Mouse (Mus musculus): ENCODE measurements around the gene Cpa2.

Gene Cpa2

DNA sequence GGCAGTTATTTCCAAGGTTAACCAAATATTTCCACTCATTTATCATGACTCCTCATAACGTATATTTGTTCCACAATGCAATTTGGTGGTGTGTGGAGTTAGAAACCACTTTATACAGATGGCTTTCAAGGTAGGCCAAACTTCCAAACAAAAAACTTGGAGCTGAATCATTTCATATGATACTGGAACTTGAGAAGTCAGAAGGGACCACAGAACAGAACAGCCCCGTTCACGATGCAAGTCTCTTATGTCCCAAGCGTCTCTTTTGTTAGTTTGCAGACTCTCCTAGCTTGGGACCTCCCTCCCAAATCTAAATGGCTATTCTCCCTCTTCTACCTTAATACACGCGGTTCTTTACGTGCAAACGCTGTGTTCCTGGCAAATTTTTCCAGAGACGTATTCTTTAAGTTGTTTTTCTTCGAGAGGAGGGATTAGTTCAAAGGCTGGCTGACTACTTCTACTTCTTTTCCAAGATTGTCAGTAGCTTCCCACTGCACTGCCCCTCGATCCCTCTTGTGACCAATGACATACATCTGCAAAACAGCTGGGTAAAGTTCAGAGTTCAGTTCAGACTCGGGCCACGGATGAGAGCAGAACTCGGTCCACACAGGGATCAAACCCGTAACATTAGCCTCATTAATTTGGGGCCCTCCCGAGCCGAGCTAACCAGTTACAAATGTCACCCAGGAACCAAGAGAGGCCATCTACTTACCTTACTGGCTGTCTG lies 35.3 kb downstream of the Cpa2 start:
- DNase-seq (ENCODE audit: extremely low spot score, low read depth, low spot score): no peak

DNA sequence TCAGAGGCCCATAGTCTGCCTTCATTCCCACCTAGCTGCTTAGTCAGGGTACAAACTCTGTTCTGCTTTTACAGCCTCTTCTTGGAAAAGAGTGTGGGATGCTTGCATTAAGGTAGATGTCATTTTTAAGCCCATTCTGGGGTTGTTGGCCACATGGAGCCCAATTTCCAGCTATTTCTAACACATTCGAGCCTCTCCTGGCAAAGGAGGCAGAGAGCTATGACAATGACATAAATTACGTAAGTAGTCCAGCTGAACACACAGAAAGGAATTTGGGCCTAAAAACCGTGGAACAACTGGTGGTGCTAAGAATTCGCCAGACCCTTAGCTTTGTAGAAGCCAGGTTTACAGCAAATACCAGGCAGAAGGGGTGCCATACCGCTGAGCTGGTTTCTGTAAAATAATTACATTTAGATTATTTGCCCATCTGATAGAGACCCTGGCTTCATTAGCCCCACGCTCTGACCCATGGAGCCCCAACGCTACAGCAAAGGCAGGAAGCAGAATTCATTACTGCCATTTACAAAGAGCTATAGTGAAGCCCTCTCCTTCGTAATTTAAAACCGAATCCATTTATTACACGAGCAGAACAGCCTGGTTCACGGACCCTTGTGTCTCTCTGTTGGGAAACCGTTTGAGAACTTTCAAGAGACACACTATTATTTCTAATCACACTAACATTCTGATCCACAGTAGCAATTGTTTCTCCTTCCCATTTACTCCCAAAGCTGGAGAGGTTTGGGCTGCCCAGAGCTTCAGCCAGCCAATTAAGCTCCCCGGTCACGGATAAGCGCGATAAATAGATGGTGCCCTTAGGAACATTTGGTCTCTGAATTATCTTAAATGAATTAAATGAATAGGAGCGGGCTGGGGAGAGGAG lies 38.8 kb downstream of the Cpa2 start:
- DNase-seq (ENCODE audit: extremely low spot score, low read depth, low spot score): no peak

DNA sequence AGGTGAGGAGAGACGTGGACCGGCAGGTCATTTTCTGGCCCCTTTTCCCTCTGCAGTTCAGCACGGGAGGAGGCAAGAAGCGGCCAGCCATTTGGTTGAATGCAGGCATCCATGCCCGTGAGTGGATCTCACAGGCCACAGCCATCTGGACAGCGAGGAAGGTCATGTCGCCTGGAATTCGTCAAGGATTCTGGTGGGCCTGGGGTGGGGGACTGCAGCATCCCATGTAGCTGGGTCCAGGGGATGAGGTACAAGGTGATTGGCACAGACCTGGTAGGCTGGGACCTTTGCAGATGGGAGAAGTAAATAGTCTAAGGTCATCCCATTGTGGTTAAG lies 39.4 kb downstream of the Cpa2 start:
- no peak for DNase-seq (ENCODE audit: extremely low spot score, low read depth, low spot score)

DNA sequence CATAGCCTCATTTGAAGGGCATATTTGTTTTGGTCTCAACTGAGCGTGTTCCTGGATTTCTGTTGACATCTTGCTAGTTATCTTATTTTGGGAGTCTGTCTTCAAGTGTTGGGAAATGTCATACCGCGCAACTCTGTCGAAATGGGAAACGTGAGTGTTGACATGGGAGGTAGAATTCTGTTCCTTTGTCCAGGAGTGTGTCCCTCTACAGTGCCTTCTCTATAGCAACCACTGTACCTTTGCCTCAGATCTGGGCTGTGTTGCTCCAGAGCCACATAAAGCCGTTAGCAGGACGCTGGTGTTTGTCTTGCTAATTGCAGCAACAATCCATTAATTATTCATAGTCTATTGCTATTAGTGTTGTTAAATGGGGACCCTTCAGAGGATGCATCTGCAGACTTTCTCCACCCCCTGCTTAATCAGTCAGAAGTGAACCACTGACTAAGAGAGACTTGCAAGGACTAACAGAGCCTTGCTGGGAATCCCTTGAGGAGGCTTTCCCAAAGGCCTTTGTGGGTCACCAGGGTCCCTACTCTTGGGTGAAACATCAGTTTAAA lies 45.6 kb downstream of the Cpa2 start:
- no peak for DNase-seq (ENCODE audit: extremely low spot score, low read depth, low spot score)

DNA sequence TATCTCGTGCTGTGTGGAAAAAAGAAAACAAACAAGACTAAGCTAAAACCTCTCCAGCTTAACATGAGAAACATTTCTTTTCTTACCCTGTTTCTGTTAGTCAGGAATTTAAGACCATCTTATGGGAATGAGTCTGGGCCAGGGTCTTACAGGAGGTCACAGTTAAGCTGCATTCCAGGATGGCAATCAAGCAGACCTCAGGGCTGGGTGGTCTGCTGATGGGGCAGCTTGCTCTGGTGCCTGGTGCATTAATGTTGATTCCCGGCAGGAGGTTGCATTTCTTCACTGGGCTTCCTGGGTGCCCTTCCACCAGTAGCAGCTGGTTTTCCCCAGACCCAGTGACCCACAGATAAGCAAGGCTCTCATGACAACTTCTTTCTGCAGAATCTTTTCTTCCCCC lies 48.4 kb downstream of the Cpa2 start:
- DNase-seq (ENCODE audit: extremely low spot score, low read depth, low spot score): no peak

DNA sequence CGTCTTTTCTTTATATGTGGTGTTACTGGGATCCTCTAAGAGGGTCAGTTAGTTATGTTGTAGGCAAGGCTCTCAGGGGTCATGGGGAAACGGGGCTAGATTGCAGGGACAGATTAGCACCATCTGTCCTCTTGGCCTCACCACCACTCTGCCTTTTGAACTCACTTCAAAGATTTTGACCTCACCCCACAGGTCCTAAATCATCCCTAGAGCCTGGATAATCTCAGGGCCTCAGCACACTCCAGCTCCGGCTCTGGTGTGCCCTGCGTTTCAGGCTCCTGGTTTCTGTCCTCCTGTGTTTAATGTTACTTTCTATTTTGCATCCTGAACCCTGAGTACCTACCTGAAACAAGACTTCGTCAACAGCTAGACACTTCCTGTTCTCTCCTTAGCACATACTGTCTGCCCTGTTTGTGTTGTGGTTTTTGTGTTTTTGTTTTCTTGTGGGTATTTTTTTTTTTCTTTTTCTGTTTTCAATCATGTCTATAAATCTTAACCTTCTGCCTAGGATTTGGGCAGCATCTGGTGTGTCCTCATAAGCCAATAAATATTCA lies 50.5 kb downstream of the Cpa2 start:
- DNase-seq (ENCODE audit: extremely low spot score, low read depth, low spot score): no peak

DNA sequence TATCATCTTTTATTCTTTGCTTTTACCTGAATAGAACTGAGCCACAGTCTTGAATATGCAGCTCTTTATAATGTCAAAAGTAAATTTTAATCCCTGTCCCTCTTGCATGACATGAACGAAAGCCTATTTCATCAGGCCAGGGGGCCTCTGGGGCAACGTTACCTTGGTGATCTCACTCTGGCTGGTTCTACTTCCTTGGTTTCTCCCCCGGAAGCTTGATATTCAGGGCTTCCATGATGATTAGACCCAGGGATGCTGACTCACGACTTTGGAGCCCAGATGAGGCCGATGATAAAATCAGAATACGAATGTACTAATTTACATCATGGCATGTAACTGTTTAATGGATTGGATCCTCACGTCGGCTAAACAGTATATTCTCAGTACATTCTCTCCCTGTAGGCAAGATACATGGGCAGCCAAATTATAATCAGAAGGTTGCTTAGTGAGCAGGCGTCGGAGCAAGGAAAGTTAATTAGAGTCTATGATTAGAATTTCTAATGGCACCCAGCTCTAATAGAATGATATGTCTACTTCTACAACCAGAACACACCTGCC lies 51.1 kb downstream of the Cpa2 start:
- no peak for DNase-seq (ENCODE audit: extremely low spot score, low read depth, low spot score)

DNA sequence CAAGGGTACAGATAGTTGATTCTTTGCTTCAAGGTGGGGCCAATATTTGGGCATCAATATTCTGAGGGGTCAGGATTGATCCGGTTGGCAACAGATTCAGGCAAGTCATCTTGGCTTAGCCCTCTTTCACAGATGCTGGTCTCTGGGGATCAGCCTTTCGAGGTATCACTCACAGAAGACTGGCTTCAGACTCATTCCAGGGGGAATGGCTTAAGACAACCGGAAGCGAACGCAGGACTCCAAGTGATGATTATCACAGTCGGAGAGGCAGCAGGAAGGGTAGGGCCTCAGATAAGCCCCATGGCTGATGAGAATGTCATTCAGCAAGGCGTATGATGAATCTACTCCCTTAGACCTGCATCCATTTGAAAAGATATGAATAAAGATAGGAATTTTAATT lies 53.0 kb downstream of the Cpa2 start:
- DNase-seq (ENCODE audit: extremely low spot score, low read depth, low spot score): no peak

DNA sequence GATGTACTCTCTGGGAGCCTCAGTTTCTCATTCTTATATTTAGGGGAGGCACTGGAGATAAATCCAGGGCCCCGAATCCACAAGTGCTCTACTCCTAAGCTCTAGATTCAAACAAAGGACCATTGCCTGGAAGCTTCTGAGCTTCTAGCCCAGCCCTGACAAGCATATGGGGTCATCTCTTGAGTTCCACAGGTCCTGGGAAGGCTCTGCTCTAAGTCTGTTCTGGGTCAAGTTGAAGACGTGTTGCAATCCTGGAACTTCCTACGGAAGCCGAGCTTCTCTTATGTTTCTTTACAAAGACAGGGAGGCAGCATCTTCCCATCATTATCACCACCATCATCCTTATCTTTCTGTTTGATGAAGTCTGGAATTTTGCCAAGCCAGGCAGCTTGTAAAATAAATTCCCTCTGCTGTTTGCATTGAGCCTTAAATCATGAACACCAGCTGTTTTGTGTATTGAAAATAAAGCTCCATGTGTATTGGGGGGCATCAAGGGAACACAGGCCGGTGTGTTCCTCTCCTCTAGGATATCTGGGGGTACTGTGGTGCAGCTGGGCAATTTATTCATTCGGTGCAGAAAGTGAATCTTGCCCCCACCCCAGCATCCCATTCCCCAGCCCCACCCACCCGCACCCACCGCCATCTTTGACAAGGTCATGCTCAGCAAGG lies 55.0 kb downstream of the Cpa2 start:
- DNase-seq (ENCODE audit: extremely low spot score, low read depth, low spot score): no peak

DNA sequence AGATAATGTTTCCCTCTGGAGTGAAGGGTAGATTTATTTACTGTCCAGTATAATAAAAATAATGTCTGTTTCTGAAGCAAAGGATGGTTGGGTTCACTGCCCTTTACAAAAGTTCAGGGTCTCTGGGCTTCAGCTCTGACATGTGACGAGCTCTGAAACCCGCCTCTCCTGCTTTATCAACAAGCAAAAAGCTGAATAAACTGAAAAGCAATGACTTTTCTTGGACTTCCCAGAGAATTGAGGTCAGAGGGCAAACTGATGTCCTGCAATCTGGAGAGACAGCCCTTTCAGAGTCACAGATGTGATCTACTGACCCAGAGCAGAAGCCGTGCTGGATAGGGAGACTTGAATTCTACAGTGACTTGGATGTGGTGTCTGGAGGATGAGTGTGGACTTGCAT lies 58.7 kb downstream of the Cpa2 start:
- DNase-seq (ENCODE audit: extremely low spot score, low read depth, low spot score): no peak

DNA sequence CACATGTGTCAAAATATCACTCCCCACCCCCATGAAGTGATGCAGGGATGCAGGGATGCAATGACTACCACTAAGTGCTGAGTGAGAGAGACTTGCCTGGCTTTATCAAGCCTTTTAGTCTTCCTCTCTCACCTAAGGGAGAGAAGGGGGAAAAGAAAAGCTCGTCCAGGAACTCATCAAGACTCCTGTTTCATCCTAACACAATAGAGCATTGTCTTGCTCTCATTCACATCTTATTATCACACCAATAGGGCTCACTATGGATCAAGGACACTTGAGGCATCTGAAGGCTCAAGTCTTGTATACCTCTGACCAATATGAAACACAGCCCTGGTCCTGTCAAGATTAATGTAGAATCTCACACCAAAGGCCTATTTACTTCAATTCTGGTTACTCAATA lies 59.6 kb downstream of the Cpa2 start:
- no peak for DNase-seq (ENCODE audit: extremely low spot score, low read depth, low spot score)

DNA sequence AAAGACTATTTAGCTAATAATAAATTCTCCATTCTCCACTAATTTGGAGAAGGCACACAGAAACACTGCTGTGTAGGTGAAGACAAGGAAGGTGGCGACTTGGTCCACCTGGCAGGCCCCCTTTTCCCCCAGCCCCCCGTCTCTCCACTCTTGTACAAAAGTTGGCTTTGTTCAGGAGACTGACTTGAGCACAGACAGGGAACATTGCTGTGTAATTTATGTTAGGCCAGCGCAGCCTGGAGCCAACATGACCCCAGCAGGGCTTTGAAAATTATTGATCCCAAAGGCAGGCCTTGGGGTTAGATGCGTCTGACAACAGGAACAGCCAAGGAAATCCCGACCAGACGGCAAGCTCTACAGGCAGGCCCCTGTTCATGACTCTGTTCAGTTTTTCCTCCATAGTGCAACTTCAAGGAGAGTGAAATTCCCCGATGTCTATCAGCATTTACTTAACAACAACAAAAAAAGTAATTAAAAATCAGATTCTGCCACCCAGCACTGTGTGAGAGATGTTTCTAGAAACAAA lies 63.0 kb downstream of the Cpa2 start:
- no peak for DNase-seq (ENCODE audit: extremely low spot score, low read depth, low spot score)

DNA sequence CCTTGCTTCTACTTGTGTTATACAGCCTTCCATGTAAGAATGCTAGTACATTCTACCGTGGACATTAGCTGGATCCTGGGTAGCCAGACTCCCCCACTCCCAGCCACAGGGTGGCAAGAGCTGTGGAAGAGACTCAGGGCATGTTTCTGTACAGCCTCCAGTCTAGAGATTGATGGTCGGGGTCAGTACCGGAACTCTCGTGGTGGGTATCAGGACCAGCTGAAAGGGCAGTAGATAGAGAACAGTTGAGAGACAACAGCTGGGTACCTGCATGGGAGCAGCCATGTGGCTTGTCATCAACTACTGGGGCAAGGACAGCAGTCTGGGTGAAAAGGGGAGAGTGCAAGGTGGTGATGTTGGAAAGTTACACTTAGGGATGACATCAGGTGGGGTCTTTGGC lies 63.7 kb downstream of the Cpa2 start:
- no peak for DNase-seq (ENCODE audit: extremely low spot score, low read depth, low spot score)

DNA sequence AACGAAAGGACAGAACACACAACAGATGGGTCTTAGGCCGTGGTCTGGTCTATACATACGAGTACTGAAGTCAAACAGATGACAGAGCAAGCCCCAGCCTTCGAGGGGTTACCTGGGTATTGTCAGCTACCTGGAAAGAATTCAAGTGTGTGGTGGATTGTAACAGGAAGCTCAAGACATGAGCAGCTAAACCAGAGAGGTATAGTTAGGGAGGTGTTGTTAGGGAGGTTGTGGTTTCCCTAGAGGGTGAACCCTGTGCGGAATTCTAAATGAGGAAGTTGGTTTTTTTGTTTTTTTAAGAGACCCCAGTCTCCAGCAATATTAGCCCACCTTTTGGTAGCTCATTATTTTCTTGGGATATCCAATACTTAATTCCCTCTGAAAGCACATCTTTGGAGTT lies 64.3 kb downstream of the Cpa2 start:
- DNase-seq (ENCODE audit: extremely low spot score, low read depth, low spot score): no peak

DNA sequence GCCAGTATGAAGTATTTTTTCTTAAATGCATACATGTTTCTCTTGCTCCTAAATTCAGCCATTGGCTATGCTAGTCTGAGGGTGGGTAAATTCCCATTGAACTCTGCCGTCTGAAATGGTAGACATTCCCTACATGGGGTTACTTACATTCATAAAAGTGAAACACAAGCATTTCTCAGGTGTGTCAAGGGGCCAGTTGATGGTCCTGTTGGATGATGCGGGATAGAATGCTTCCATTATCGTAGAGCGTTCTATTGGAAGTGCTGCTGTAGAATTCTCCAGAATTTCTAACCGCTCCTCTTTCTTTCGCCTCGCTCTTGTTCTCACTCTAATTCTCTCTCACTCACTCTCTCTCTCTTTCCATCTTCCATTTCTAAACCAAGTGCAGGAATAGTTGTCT lies 69.3 kb downstream of the Cpa2 start, which contains the start of gene Cpa5:
Gene Cpa5 (plus strand): TSS at position 301 of the 400 bp plus-strand sequence.
- DNase-seq (ENCODE audit: extremely low spot score, low read depth, low spot score): no peak

DNA sequence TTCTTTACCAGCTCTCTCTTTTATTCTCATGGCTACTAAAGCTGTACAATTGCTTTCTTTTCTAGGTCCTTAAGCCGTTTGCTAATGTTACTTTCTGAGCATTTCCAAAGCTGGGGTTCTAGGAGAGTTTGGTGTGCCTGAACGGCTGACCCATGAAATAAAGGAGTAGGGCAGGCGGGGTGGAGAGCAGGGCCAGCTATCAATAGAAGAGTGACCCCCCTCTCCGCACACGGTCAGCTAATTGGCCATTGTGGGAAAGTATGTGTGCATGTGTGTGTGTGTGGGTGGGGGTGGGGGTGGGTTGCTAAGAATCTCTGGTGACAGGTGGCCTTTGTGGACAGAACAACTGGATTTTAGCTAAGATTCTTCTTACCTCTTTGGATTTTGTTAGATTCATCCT lies 69.8 kb downstream of the Cpa2 start:
- no peak for DNase-seq (ENCODE audit: extremely low spot score, low read depth, low spot score)
